Mouse (Mus musculus): ENCODE data around the gene Ifngr2.

Ifngr2 gene

GRCm38 (mm10) chr16:91537065-91537464 lies 9.8 kb upstream of the Ifngr2 start:
- DNase-seq, result no peak

GRCm38 (mm10) chr16:91538051-91538450 lies 8.8 kb upstream of the Ifngr2 start:
- no peak for DNase-seq

GRCm38 (mm10) chr16:91538513-91538912 lies 8.4 kb upstream of the Ifngr2 start:
- no peak for DNase-seq

GRCm38 (mm10) chr16:91541573-91542081 lies 5.2 kb upstream of the Ifngr2 start:
- DNase-seq, result no peak

GRCm38 (mm10) chr16:91543619-91544018 lies 3.3 kb upstream of the Ifngr2 start:
- DNase-seq, result no peak

- peak; percentile 47 to 57 for DNase-seq
These were observed 1.1 kb upstream of the Ifngr2 start for GRCm38 (mm10) chr16:91545597-91546281.

- DNase-seq, result peak; percentile 53 to 60
These were observed 459 bp upstream of the Ifngr2 start for GRCm38 (mm10) chr16:91546391-91546835.

GRCm38 (mm10) chr16:91547974-91548373 lies 1.1 kb downstream of the Ifngr2 start:
- no peak for DNase-seq

GRCm38 (mm10) chr16:91548586-91548985 lies 1.7 kb downstream of the Ifngr2 start:
- DNase-seq, result no peak

GRCm38 (mm10) chr16:91548996-91549395 lies 2.1 kb downstream of the Ifngr2 start:
- DNase-seq, result no peak

GRCm38 (mm10) chr16:91549616-91550015 lies 2.7 kb downstream of the Ifngr2 start:
- DNase-seq, result no peak

GRCm38 (mm10) chr16:91551081-91551524 lies 4.2 kb downstream of the Ifngr2 start:
- no peak for DNase-seq

GRCm38 (mm10) chr16:91552072-91552471 lies 5.2 kb downstream of the Ifngr2 start:
- DNase-seq, result no peak

GRCm38 (mm10) chr16:91553625-91554024 lies 6.8 kb downstream of the Ifngr2 start:
- no peak for DNase-seq

GRCm38 (mm10) chr16:91555017-91555605 lies 8.2 kb downstream of the Ifngr2 start:
- DNase-seq, result no peak

- DNase-seq, result no peak
These were observed 9.8 kb downstream of the Ifngr2 start for GRCm38 (mm10) chr16:91556659-91557058.

- DNase-seq, result no peak
These were observed 10.3 kb downstream of the Ifngr2 start for GRCm38 (mm10) chr16:91557214-91557613.

GRCm38 (mm10) chr16:91557693-91558092 lies 10.8 kb downstream of the Ifngr2 start:
- DNase-seq, result no peak

- no peak for DNase-seq
These were observed 14.2 kb downstream of the Ifngr2 start for GRCm38 (mm10) chr16:91561099-91561498.

- DNase-seq, result no peak
These were observed 14.9 kb downstream of the Ifngr2 start for GRCm38 (mm10) chr16:91561541-91562457.

- DNase-seq, result no peak
These were observed 17.9 kb downstream of the Ifngr2 start for GRCm38 (mm10) chr16:91564580-91565291.

- no peak for DNase-seq
These were observed 18.6 kb downstream of the Ifngr2 start for GRCm38 (mm10) chr16:91565292-91565951.

Measured in spleen, adult 18-20 months (tissue).